Mouse (Mus musculus): ENCODE data around the gene Pcbd1. TPM values are rescaled to one million over a fixed set of nuclear protein-coding genes. Genes with fewer than 3 reads are reported as not detected.

The Pcbd1 gene
- 10 to 100 TPM; 12.6 to 15.1 TPM for total RNA-seq (2021)

GRCm38 (mm10) chr10:61089170-61090142 is at the start of gene Pcbd1:
TSS of gene Pcbd1 (plus strand) at chr10:61089331.
- DNase-seq = no peak

DNA sequence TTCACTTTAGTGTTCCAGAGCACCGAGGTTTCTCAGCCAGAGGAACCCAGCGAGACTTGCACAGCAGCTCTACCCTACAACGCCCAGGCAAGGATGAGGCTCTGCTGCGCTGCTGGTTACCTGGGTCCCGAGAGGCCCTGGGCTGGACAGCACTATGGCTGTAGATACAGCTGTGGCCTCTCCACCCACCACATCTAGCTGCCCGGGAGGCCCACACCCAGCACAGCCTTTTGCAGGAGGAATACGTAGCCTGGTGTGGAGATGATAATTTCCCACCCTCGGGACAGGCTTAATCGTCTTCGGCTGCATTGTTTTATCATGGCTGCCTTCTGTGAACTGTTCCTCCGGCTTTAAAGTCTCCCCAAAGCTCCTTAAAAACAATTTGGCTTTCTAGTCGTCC is 49.5 kb upstream of the Pcbd1 start:
- DNase-seq = no peak

DNA sequence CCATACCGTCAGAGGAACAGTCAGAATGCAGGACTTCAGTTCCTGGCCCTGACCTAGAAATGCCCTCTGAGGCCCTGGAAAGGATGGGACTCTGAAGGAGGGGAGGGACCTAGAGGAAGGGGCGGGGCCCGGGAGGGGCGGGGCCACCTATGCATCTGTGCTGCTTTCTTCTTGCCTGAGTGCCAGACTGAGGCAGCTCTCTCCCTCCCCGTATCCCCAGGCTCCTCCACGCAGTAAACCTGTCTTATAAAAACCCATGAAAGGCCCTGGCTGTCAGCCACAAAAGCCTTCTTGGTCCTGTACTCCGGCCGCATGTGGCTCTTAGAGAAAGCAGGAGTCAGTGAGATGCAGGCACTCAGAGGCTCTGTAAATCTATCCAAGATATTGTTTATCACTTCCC is 44.0 kb upstream of the Pcbd1 start:
- no peak for DNase-seq

GRCm38 (mm10) chr10:61051993-61052613 is 37.0 kb upstream of the Pcbd1 start:
- DNase-seq = peak; percentile 32 to 66

DNA sequence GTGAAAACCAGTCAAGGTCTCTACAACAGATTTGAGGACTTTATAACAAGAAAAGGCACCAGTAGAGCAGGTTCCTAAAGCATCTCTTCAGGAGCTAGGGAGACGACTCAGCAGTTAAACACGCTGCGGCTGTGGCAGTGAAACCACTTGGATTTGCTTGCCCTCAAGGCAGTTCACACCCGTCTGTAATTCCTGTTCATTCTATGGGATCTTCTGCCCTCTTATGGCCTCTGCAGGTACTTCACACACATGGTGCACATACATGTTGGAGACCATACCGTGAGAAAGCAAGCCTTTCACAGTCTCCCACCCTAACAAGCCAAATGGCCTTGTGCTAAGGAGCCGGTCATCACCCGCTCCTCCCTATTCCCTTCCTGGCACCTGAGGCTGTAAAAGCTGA is 32.5 kb upstream of the Pcbd1 start:
- DNase-seq = no peak

- no peak for DNase-seq
Observed at GRCm38 (mm10) chr10:61059101-61059500, 30.0 kb upstream of the Pcbd1 start.

- DNase-seq = no peak
Observed at GRCm38 (mm10) chr10:61059543-61060110, 29.5 kb upstream of the Pcbd1 start.

GRCm38 (mm10) chr10:61063271-61063864 is 25.8 kb upstream of the Pcbd1 start:
- DNase-seq = no peak

DNA sequence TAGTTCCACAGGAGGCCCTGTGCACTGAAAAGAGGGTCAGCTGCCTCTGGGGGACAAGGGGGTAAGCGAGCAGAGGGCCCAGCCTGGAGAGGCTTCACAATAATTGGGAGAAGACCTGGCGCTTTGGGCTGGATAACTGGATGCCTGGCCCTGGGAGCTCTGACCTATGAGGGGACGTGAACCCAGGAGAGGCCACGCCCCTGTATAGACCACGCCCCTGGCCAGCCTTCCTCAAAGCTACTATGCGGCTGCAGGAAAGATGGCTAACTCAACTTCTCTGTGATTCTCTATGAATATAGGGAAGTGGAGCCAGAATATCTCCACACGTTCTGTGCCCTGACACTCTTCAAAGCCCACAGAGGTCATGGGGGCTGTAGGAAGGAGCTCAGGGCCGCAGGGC is 24.5 kb upstream of the Pcbd1 start:
- no peak for DNase-seq

GRCm38 (mm10) chr10:61065287-61066005 is 23.7 kb upstream of the Pcbd1 start:
- no peak for DNase-seq

DNA sequence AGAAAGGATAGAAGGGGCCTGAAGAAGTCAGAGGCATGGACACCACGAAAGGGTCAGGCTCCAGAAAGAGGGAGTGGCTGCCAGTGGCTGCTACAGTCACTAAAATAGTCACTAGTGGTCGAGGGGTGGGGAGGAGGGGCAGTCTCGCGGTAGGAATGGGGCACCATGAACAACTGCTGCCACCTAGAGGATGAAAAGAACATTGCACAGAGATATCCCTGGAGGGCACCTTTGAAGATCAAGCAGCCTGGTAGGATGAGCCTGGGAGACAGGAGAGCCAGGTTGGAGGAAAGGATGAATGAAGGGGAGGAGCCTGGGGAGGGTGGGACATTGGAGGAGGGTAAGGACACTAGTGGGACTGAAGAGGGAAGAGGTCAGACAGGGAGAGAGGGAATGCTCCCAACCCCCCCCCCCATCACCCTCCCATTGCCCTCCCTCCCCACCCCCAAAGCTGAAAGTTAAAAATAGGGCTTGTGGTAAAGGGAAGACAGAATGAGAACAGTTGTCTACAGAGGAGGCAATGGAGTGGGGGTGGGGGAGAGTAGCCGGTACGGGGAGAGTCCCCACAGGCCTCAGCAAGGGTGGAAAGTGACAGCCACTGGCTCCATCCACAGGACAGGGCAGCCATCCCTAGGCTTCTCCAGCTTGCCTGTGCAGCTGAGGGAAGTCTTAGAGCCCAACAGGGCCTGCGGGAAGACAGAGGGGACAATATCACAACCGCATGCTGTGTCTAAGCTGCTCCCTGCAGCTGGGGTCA is 20.5 kb upstream of the Pcbd1 start:
- DNase-seq = peak in 1 of 2 experiments; percentile 19

GRCm38 (mm10) chr10:61069248-61069647 is 19.9 kb upstream of the Pcbd1 start:
- no peak for DNase-seq

- DNase-seq = peak; percentile 46 to 58
Observed at GRCm38 (mm10) chr10:61072324-61072723, 16.8 kb upstream of the Pcbd1 start.

- DNase-seq = no peak
Observed at GRCm38 (mm10) chr10:61074643-61075042, 14.5 kb upstream of the Pcbd1 start.

DNA sequence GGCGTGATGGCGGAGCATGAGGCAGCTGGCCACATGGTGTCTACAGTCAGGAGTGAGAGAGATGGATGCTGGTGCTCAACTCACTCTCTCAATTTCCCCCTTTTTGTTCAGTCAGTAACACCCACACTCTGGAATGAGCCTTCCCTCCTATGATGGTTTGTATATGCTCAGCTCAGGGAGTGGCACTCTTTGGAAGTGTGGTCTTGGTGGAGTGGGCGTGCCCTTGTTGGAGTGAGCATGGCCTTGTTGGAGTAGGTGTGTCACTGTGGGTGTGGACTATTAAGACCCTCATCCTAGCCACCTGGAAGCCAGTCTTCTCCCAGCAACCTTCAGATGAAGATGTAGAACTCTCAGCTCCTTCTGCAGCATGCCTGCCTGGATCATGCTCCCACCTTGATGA is 13.5 kb upstream of the Pcbd1 start:
- no peak for DNase-seq

DNA sequence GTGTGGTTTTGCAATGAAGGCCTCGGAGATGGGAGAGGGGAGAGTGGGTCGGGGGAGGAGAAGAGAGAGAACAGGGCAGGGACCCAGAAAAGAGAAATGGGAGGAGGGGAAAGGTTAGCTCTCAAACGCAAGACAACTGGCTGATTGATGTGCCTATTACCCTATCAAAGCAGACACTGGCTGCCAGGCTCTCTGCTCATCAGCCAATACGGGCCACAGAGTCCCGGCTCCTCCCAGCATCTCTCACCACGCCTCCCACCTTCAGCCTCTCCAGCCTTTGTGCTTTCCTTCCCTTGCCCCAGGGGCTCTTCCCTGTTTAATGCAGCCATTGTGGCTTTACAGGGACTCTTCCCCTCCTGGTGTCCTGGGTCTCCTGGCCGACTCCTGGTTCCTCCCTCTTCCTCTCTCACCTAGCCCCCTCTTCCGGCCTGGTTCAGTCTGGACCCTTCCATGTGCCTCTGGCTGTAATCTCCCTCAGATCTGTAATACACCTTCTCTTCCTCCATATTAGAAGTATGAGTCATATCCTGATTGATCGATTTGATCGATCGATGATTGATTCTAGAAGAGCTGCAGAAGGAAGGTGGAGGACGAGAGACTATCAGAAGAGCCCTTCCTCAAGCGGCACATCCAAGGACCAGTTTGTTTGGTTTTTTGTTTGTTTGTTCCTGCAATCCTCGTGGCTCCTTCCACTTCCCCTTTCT is 8.8 kb upstream of the Pcbd1 start:
- DNase-seq = peak; percentile 34 to 44

DNA sequence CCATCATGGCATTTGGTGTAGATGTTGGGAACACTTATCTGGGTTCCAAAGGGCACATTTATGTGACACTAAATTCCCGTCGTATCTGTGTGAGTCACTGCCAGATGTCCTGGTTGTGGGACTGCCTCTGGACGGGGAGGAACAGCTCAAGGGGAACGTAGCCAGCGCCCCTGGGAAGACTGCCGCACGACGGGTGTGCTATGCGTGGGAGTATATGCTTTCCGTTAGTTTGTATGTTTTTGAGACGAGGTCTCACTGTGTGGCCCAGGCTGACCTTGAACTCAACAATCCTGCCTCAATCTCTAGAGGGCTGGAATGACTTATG is 8.2 kb upstream of the Pcbd1 start:
- DNase-seq = no peak

- DNase-seq = no peak
Observed at GRCm38 (mm10) chr10:61085364-61085763, 3.8 kb upstream of the Pcbd1 start.

DNA sequence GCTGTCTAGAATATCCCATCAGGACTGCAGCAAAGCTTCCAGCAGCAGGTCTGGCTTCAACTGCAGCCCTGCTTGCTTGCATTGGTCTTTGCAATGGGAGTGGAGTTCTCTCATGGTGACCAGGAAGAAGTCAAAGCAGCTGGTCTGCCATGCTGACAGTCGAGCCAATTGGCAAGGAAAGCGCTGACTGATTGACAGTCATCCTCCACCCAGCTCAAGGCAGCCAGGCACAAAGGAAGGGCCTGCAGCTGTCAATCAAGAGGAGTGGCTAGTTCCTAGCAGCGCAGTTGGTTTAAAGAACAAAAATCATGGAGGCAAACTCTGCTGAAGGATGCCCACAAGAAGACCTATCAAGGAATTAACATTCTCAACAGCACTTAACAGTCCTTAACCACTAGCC is 2.6 kb upstream of the Pcbd1 start:
- no peak for DNase-seq

DNA sequence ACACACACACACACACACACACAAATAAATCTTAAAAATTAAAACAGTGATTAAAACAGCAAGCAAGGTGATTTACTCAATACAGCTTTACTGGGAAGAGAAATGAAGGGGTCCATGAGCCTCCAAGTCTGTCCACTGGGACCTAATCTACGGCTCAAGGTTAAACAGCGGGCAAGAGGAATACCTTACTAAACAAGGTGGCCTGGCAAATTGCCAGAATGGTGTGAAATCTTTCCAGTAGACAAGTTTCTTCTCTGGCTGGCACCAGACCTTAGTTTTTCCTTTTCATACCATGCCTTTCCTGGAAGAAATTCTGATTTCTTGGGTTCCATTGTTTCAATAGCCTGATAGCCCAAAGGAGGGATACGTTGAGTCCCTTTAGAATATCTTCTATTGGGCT is 663 bp upstream of the Pcbd1 start:
- DNase-seq = no peak

DNA sequence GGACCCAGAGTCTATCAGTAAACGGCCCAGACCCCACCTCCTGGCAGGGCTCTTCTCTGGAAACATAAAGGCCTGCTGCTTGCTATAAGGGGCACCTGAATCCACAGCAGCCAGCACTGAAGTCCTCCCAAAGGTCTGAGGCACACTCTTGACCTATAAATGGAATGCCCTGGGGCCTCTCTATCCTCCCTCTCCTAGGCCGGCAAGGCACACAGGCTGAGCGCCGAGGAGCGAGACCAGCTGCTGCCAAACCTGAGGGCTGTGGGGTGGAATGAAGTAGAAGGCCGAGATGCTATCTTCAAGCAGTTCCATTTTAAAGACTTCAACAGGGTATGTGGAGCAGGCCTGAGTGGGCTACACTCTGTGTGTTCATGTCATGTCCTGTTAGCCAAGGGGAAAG is 2.7 kb downstream of the Pcbd1 start:
- DNase-seq = no peak
